Mouse (Mus musculus) cerebellum, adult 2 months (tissue): ENCODE measurements around the gene Mrps33. TPM values are rescaled to one million over a fixed set of nuclear protein-coding genes. Genes with fewer than 3 reads are reported as not detected.
A peak's percentile ranks its signal among the peaks of the same experiment; 100 is the strongest.

Source experiments
- DNase-seq, 2 experiments: peaks; one replicate each; pipeline ENCODE4 v3.0.0; 2021
- H3K27ac ChIP-seq: fragments of 200-500 bp; 2 replicates; pipeline ENCODE4 v1.5.1; 2012; ENCODE audit warnings: low read length, control low read depth, inconsistent platforms; ENCODE audit not compliant: insufficient read depth
- H3K27me3 ChIP-seq: fragments of 200-500 bp; 2 replicates; pipeline ENCODE4 v1.6.1; 2012; ENCODE audit warnings: inconsistent platforms, mild to moderate bottlenecking, low read length, moderate library complexity; ENCODE audit not compliant: control insufficient read depth, insufficient read depth
- H3K4me1 ChIP-seq: fragments of 200-500 bp; 2 replicates; pipeline ENCODE4 v1.6.1; 2011; ENCODE audit warnings: low read length; ENCODE audit not compliant: control insufficient read depth, insufficient read depth
- H3K4me3 ChIP-seq: fragments of 200-500 bp; replicated peaks from 2 replicates; pipeline ENCODE3; 2011; ENCODE audit warnings: mild to moderate bottlenecking, low read depth, low read length, control low read depth; ENCODE audit not compliant: insufficient read depth
- CTCF ChIP-seq: fragments of 200-500 bp; IDR thresholded peaks from 2 replicates; pipeline ENCODE4 v1.5.1; 2011; ENCODE audit warnings: low read depth, mild to moderate bottlenecking, control low read depth, low read length, moderate library complexity, borderline replicate concordance; ENCODE audit not compliant: insufficient read depth
- POLR2A ChIP-seq: fragments of 200-500 bp; IDR thresholded peaks from 2 replicates; pipeline ENCODE4 v1.6.1; 2011; ENCODE audit warnings: low read length, control low read depth, borderline replicate concordance; ENCODE audit not compliant: insufficient read depth
- WGBS: fragments of 180-500 bp; shearing (Covaris S2); methylation state at CpG from one replicate; pipeline ENCODE4 v1.1.7; 2018; 5-methylcytosine and 5-hydroxymethylcytosine counted together
- polyA plus RNA-seq: library from polyadenylated mRNA; depleted of rRNA; stranded (reverse); fragments of >200 nt; gene quantifications from 2 replicates; pipeline ENCODE4 v1.2.3, GENCODE M21; 2012

Gene Mrps33
- polyA plus RNA-seq, 1 experiment: 308 TPM

- H3K4me1 ChIP-seq: no peaks in the 10 kb centered on the region
- no peak for DNase-seq
- H3K27me3 ChIP-seq: no peaks in the 10 kb centered on the region
- 73% methylated on average over 5 of the region's 5 CpGs for WGBS
- no peak overlapping the region for H3K4me3 ChIP-seq
- TF ChIP-seq POLR2A (no peak), CTCF (no peak)
- H3K27ac ChIP-seq: no peak overlapping the region
Measured at GRCm38 (mm10) chr6:39808511-39808910, 2.3 kb downstream of the Mrps33 start.

- TF ChIP-seq POLR2A (no peak), CTCF (no peak)
- Histone ChIP-seq H3K4me3 (no peak overlapping the region), H3K27ac (no peak overlapping the region), H3K4me1 (no peaks in the 10 kb centered on the region), H3K27me3 (no peaks in the 10 kb centered on the region)
- DNase-seq: no peak
- 80% methylated on average over 7 of the region's 7 CpGs for WGBS
Measured at GRCm38 (mm10) chr6:39807050-39807560, 3.7 kb downstream of the Mrps33 start.

GRCm38 (mm10) chr6:39806336-39806735, 4.5 kb downstream of the Mrps33 start:
- 51% methylated on average over 7 of the region's 7 CpGs for WGBS
- Histone ChIP-seq H3K27me3 (no peaks in the 10 kb centered on the region), H3K4me1 (no peaks in the 10 kb centered on the region), H3K27ac (no peak overlapping the region), H3K4me3 (no peak overlapping the region)
- TF ChIP-seq POLR2A (no peak), CTCF (no peak)
- DNase-seq: no peak

GRCm38 (mm10) chr6:39805916-39806315, 4.9 kb downstream of the Mrps33 start:
- TF ChIP-seq POLR2A: no peak
- no peak for TF ChIP-seq CTCF
- Histone ChIP-seq H3K27me3 (no peaks in the 10 kb centered on the region), H3K4me1 (no peaks in the 10 kb centered on the region), H3K4me3 (no peak overlapping the region), H3K27ac (no peak overlapping the region)
- peak in 1 of 2 experiments; percentile 50 for DNase-seq
- 11% methylated on average over 3 of the region's 3 CpGs for WGBS

GRCm38 (mm10) chr6:39800977-39801376, 9.8 kb downstream of the Mrps33 start:
- H3K27me3 ChIP-seq: no peaks in the 10 kb centered on the region; the same call in 1 of the 2 replicates
- no peak for TF ChIP-seq POLR2A
- no peak for TF ChIP-seq CTCF
- no peaks in the 10 kb centered on the region for H3K4me1 ChIP-seq
- no peak for DNase-seq
- WGBS: 94% methylated on average over 7 of the region's 7 CpGs
- no peak overlapping the region for H3K4me3 ChIP-seq
- H3K27ac ChIP-seq: no peak overlapping the region

GRCm38 (mm10) chr6:39797076-39797475, 13.7 kb downstream of the Mrps33 start:
- no peak for DNase-seq
- no peak for TF ChIP-seq CTCF
- TF ChIP-seq POLR2A: no peak
- Histone ChIP-seq H3K27me3 (no peaks in the 10 kb centered on the region; the same call in 1 of the 2 replicates), H3K27ac (no peak overlapping the region), H3K4me3 (no peak overlapping the region), H3K4me1 (no peaks in the 10 kb centered on the region)
- WGBS: 62% methylated on average over 2 of the region's 2 CpGs

- no peak overlapping the region for H3K4me3 ChIP-seq
- H3K27ac ChIP-seq: no peak overlapping the region
- WGBS: 59% methylated on average over 1 of the region's 1 CpGs
- no peaks in the 10 kb centered on the region; the same call in 1 of the 2 replicates for H3K27me3 ChIP-seq
- TF ChIP-seq CTCF: no peak
- no peak for TF ChIP-seq POLR2A
- H3K4me1 ChIP-seq: no peaks in the 10 kb centered on the region
- no peak for DNase-seq
Measured at GRCm38 (mm10) chr6:39796150-39796549, 14.6 kb downstream of the Mrps33 start.

- H3K4me1 ChIP-seq: no peaks in the 10 kb centered on the region
- H3K4me3 ChIP-seq: no peak overlapping the region
- WGBS: 27% methylated on average over 5 of the region's 5 CpGs
Measured at GRCm38 (mm10) chr6:39791806-39792205, 19.0 kb downstream of the Mrps33 start.

GRCm38 (mm10) chr6:39788408-39788807, 22.4 kb downstream of the Mrps33 start:
- Histone ChIP-seq H3K4me3 (no peak overlapping the region), H3K4me1 (no peaks in the 10 kb centered on the region), H3K27ac (no peak overlapping the region), H3K27me3 (no peaks in the 10 kb centered on the region)
- no peak for TF ChIP-seq POLR2A
- no peak for TF ChIP-seq CTCF
- no peak for DNase-seq

More at GRCm38 (mm10) chr6:39791806-39792205, 19.0 kb downstream of the Mrps33 start:
- Histone ChIP-seq H3K27ac (no peak overlapping the region), H3K27me3 (no peaks in the 10 kb centered on the region)
- DNase-seq: no peak
- TF ChIP-seq POLR2A: no peak
- TF ChIP-seq CTCF: no peak
